Mouse (Mus musculus): ENCODE measurements around the gene Dnajc6.

Dnajc6 gene

DNA sequence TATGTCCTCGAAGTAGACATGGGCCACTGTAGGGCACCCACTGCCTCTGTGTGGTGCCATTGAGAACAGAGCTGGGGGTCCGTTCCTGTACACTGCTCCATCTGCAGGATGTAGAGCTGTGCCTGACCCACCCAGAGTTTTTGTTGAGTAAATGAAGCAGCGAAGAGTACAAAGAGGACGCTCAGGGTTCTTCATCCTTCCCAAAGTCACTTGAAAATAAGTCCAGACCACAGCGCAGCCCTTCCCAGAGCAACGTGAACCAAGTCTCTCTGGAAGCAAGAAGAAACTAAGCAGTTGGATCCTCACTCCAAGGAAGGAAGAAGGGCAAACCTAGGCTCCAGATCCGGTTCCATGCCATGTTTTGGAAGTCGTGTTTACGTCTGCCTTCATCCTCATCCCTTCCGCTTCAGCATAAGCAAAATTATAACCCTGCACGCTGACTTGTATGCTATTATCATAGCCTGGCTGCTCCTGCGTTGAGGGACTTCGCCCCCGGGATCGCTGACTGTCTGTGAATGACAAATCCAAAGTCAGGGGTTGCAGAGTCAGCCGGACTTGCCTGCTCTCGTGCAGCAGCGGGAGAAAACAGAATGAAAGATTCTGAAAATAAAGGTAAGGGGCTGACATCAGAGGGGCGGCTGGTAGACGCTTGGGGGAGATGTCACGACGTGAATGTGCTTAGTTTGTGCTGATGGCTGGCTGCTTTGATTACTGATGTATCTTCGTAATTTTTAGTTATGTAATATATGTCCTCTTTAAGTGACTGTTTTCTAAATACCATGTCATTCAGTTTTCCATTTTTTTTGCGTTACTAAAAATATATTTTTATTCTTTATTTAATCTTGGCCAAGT is 11.3 kb downstream of the Dnajc6 start:
- DNase-seq (ENCODE audit: low read depth, low spot score) = no peak

DNA sequence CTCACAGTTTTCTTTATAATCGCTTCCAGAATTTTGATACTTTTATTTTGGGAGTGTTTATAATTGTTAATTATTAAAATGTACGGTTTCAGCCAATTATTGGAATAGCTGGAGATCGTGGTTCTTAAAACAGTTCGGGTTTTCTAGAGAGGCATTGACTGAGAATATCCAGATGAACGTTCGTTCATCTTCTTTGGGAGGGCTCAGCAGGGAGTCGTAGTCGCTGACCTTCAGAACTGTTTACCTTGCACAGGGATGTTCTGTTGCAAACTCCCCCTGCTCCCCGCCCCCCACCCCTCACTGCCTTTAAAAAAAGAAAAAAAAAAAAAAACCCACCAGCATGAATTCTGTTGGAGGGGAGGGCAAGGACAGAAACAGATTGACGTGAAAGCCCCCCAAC is 12.0 kb downstream of the Dnajc6 start:
- DNase-seq (ENCODE audit: low read depth, low spot score) = no peak

DNA sequence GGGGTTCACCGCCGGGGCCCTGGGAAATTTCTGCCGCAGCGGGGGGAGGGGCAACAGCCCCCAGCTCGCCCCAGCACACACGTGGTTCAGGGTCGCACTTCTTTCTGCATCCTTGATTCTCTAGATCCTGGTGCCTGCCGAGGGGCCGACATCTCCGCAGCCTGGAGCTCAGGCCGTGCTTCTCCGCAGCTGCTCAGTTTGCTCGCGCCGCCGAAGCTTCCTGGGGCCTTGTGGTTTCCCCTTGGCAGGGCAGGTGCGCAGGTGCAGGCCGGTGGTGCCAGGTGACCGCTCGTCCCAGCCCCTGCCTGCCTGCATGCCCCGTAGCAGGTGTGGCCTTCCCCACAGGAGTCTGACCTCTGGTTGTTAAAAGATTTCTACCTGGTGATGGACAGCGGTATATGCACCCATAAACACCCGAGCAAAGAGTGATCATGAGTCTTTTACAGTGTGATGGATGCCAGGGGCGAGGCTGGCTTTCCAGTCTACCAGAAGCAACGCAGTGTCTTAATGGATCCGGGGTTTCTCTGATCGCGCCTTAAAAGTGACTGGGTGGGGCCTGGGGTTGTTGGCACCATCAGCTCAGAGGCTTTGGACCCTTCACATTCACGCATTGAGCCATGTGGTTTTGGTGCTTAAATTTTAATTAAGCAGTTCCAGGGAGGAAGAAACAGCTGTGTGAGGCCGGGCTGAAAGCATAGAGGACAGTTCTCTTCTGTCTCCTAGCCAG is 12.6 kb downstream of the Dnajc6 start:
- DNase-seq (ENCODE audit: low read depth, low spot score) = no peak

DNA sequence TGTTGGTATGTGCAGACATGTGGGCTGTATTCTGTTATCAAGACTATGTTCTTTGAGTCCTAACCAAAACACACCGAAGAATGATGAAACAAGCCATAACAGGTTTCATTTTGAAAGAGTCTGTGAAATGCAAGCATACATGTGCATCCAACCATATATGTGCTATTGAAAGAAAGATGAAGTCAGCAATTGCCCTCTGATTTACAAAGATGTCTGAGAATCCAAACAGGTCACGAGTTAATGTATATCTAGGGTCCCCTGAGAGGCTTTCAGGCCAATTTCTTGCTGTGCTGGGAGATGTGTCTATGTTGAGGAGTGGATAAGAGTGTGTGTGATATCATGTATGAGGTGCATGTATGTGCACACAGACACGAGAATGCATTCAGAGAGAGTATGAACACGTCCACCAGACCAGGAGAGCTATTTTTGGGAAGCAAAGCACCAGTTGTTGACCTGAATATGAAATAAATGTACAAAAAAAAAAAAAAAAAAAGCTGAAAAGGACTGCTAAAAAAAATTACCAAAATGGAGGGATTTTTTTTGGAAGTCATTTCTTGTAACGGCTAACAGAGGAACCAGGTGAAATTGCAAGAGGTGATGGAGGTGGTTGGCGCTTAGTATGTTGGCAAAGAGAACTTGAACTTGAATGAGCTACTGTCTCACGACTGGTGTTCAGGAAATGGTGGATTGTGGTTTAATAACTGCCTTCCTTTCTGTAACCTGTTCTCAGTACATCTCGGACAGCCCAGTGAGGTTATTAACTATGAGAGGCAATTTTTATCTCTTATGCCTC is 13.9 kb downstream of the Dnajc6 start:
- no peak for DNase-seq (ENCODE audit: low read depth, low spot score)

DNA sequence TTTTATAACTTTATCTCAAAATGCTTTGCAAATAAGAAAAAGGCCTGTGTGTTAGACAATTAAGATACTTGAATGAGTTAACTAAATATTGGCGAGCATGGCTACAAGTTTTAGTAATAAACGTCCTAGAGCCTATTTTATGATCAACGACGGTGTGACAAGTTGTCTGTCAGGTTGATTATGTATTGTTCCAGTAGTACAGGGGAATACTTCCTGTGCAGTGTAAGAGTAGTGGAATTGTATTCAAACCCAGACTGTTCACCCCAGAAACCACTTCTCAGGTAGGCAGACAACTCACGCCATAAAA is 14.4 kb downstream of the Dnajc6 start:
- DNase-seq (ENCODE audit: low read depth, low spot score) = no peak

DNA sequence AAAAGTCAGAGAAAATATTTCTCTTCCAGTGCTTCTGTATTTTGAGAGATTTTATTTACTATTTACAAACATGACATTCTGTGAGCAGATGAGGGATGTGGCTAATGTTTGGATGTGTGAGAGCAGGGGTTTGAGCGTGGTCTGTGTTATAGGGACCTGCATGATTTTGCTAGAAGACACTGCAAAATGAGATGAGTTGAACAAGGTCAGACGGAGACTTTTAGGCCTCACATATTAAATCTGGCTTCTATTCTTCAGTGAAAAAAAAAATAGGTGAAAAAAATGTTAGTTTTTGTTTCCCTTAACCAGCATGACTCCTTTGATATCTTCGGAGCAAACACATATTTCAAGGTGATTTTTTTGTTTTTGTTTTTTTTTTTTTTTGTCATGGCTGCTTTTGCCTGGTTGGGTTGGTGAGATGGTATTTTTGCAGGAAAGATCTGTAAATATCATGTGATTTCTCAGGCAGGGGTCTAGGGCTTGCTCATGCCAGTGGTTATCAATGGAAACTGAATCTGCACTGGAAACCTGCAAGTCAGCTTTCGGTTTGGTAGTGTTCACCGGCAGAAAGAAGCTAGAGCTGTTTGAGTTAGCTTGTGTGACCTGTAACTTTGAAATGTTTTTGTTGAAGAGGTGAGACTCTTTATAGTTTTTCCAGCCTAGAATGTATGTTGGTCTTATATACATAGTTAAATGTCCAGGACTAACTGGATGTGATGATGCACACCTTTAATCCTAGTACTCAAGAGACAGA is 15.5 kb downstream of the Dnajc6 start:
- no peak for DNase-seq (ENCODE audit: low read depth, low spot score)

DNA sequence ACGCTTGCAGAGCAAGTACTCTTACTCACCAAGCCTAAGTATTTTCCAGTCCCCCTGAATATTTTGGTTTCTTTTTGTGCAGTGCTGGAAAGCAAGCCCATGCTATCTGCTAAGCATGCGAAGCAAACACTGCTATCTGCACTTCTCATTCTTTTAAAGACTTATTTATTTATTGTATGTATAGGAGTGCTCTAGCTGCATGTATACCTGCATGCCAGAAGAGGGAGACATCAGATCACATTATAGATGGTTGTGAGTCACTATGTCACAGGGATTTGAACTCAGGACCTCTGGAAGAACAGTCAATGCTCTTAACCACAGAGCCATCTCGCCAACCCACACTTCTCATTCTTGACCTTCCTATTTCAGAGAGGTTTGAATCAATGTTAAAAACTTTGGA is 16.8 kb downstream of the Dnajc6 start:
- no peak for DNase-seq (ENCODE audit: low read depth, low spot score)

DNA sequence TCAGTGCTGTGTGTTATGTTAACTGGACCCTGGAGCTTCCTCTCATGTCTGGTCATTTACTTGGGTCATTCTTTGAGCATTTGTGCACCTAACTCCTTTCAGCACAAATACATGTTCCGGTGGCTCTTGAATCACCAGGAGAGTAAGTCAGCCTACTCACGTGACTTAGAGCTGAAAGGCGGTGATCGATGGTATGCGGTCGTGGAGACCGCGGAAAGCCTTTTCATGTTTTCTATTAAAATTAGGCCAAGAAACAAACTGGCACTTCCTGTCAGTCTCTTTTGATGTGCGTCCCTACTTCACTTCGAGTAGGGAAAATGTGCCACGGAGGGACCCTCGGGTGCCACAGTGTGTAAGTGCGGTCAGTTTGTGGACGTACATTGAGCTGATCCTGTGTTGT is 19.4 kb downstream of the Dnajc6 start:
- DNase-seq (ENCODE audit: low read depth, low spot score) = no peak

DNA sequence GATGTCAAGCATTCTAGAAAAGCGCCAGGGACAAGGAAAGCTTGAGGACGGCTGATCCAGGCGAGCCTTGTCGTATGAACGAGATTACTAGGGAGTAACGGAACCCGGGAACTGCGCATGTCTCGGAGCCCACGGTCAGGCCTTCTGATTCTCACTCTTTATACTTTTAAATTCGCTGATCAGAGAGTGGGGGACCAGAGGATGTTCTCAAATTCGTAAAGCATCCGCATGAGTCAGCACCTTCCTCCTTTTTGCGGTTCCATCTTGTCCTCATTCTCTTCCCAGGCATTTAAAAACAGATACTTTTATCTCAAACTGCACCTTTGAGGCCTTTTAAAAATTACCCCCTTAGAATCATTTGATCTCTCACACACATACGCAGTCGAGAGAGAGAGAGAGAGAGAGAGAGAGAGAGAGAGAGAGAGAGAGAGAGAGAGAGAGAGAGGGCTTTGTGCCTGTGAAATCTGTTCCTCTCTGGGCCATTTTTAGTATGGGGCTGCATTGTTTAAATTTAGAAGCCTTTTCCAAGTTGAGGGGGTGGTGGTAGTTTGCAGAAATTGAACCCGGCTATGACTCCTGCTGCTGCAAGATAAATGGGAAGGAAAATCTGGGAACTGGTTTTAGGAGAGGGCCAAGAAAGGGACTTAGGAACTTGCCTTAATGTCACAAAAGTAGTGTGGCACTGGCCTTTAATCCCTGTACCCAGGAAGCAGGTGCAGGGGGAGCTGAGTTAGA is 20.2 kb downstream of the Dnajc6 start:
- no peak for DNase-seq (ENCODE audit: low read depth, low spot score)

DNA sequence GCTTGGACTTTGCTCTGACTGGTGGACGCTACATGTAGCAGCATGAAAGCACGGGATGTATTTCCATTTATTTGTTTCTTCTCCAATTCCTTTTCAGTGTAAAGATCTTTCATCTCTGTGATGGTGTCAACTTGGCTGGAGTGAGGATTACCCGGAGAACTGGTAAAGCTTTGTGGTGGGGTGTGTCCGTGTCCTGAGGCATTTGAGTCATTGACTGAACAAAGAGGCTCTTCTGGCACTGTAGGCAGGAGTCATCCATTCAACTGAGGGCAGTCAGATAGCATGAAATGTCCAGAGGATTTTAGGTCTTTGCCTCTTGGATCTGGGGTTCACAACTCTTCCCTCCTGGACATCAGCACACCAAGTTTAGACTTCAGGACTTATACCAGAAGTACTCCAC is 35.5 kb downstream of the Dnajc6 start:
- no peak for DNase-seq (ENCODE audit: low read depth, low spot score)

DNA sequence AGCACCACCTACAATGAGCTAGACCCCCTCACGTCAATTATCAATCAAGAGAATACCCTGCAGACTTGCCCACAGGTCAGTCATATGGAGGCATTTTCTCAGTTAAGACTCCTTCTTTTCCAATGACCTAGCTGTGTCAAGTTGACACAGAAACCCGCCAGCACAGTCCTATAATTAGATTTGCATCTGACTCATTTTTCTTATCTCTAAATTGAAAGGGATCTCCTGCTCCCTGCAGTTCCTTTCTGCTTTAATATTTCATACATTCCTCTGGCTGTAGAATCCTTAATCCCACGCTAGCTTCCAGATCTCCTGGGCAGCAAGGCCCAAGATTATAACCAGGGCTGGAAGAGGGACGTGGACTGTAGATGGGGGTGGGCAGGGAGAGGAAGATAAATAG is 44.1 kb downstream of the Dnajc6 start:
- no peak for DNase-seq (ENCODE audit: low read depth, low spot score)

DNA sequence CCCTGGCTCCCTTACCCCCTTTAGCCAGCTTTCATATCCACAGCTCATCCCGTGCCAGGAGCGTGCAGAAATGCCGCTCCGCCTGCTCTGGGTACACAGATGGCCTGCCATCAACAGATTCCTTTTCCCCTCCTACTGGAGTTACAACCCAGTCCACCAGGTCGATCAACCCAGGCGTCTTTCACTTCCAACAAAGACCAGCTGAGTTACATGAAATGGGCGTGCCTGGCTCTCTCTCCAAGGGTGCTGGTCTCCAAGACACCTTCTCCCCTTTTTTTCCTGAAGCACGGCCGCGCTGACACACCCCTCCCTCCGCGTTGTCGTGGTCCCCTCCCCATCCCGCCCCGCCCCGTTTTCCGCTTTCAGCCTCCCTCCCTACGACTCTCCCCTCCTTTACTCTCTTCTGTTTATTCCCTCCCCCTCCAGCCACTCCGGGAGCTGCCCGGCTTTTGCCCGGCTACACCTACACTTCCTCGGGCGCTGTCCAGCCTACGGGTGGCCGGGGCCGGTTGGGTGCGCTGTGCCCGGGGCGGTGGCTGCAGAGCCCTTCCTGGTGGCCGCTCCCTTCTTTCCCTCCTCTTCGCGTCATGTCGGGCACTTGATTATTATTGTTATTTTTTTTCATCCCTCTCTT is 53.6 kb downstream of the Dnajc6 start:
- DNase-seq (ENCODE audit: low read depth, low spot score) = no peak

DNA sequence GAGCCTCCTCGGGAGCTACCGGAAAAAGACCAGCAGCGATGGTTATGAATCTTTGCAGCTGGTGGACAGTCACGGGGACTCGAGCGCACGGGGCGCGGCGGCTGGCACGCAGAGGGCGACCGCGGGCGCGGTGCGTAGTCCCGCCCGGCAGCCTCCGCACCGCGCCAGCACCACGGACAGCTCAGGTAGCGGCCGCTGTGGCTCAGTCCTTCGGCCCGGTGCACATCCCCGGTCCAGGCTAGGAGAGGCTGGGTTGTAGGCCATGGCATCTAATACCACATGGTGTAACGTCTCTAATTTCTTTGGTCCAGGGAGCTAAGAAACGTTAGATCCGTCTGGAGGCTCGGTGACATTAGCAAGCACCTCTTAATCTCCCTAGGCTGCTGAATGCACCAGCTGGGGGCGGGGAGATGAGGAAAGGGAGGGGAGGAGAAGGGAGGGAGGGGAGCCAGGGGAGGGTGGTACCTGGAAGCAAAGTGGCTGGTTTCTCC is 54.3 kb downstream of the Dnajc6 start:
- DNase-seq (ENCODE audit: low read depth, low spot score) = no peak

DNA sequence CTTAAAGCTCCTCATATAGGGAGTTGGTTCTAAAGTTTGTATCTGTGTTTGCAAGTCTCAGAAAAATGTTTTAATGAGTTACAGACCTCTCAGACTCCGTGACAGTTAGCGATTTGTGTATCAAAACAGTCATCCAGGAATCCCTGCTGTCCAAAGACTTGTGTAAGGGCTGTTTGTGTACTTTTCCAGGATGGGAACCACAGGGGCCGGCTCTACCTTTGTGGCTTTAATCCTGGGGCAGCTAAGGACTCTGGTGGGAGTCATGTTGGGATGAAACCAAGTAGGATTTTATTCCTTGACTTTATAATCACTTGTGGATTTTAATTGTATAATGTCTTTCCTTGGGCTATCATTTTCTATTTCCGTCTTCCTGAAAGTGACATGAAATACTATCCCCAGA is 55.0 kb downstream of the Dnajc6 start:
- no peak for DNase-seq (ENCODE audit: low read depth, low spot score)

DNA sequence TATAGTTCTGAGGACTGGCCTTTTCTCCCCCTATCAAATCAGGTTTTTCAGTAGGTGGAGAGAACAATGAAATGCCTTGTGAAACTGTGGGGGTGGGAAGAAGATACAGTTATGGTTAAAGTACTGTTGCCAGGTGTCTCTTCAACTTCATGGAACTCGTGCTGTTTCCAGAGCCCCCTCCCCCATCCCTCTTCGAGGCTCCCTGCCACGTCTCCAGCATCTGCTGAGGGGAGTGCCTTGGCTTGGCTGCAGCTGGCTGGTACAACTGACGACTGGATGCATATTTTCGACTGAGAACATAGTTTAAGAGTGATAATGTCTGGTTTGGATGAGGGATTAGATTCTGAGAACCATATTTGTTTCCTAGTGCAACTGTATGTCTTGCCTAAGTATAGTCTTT is 55.9 kb downstream of the Dnajc6 start:
- no peak for DNase-seq (ENCODE audit: low read depth, low spot score)

DNA sequence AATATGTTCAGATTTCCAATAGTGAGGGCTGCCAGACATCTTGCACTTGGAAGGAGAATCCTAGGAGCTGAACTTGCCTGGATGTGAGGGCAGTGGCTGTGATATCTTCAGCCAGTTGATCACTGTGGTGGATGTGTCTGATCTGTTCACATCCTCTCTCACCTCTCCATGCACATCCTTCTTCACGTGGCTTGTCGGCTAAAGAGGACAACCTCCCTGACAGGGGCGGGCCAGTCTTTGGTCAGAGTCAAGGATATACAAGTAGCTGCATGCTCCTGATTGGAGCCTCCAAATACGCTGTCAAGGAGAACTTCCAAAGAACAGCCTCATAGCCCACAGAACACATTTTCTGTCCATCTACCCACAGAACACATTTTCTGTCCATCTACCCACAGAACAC is 58.6 kb downstream of the Dnajc6 start:
- DNase-seq (ENCODE audit: low read depth, low spot score) = no peak

DNA sequence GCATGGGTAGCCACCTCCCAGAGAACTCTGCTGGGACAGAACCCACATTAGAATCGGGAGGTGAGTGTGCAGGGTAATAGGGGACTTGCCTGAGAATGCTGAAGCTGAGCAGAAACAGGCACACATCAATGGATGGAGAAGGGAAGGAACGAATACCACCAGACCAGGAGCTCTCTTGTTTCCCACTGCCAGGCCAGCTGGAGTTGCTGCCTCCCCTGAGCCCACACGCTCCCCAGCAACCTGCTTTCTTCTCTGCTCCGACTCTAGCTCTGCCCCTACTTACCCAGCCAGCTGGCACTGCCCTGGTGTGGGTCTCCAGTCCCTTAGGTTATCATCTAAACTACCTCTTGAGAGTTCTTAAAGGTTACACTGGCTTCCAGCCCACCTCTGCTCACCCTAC is 63.7 kb downstream of the Dnajc6 start:
- DNase-seq (ENCODE audit: low read depth, low spot score) = no peak

DNA sequence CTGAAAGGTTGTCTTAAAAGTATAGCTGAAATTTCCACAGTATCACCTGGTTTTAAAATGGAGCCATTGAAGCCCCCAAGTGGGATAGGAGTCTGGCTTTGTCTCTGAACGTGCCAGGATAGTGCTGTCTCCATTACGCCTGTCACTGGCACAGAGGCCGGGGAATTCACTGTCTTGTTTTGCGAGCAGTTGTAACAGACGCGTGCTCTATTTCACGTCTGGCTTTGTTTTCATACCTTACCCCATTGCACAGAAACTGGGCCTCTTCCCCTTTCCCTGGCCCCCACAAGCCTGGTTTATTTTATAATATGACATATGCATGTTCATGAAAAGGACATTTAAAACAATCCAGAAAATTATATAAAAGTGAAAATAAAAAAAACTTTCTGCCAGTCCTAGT is 66.4 kb downstream of the Dnajc6 start:
- DNase-seq (ENCODE audit: low read depth, low spot score) = no peak

DNA sequence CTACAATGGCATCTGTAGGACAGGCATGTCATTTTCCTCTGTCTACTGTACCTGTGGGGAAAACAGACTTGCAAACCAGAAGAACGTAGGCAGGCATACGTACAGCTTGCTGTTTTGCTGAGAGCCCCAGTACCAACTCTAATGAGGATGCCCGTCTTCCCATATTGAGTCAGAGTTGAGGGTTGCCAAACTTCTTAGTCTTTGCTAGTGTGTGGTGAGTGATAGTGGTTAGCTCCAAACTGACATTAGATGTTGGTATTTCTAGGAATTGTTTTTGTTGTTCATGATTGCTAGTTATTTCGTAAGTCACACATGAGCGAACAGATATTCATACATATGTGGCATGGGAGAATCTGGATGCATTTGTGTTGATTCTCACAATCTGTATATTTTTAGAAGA is 67.2 kb downstream of the Dnajc6 start:
- DNase-seq (ENCODE audit: low read depth, low spot score) = no peak

DNA sequence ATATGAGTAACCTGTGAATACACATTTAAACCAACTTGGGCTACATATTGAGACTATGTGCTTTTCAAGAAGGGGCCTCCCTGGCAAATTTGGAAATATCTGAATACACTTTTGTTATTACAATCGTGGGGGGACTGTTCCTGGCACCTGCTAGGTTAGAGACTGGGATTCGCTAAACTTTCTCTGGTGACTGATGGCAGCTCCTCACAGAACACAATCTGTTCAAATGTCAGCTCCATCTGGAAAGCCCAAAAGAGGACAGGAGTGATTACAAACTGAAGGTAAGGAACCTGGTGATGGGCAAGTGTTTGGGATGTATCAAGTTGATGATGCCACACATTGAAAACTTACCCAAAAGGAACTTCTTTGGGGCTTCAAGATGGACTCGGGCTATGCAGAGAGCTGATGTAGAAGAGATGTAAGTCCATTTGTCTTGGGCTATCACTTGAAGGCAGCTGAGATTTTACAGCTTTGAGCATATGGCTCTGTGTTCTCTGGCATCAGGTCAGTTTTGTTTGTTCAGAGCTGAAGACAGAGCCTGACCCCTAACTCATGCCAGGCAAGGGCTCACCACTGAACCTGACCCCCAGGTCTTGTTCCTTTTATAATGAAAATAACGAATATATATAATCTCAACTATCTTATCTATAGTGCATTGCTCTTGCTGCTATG is 68.4 kb downstream of the Dnajc6 start:
- no peak for DNase-seq (ENCODE audit: low read depth, low spot score)
